Mouse (Mus musculus) testis, adult 2 months (tissue): ENCODE results near the gene Pex7. TPM values are rescaled to one million over a fixed set of nuclear protein-coding genes. Genes with fewer than 3 reads are reported as not detected.

Source experiments
- H3K27ac ChIP-seq: fragments of 200-500 bp; 2 replicates; pipeline ENCODE4 v1.5.1; 2012; ENCODE audit warnings: low read depth, low read length; ENCODE audit not compliant: control insufficient read depth, insufficient read depth
- H3K27me3 ChIP-seq: fragments of 200-500 bp; 2 replicates; pipeline ENCODE4 v1.6.1; 2012; ENCODE audit warnings: mild to moderate bottlenecking, low read length, moderate library complexity; ENCODE audit not compliant: control insufficient read depth, insufficient read depth
- H3K36me3 ChIP-seq: fragments of 200-500 bp; 2 replicates; pipeline ENCODE4 v1.6.1; 2012; ENCODE audit warnings: mild to moderate bottlenecking, low read length; ENCODE audit not compliant: control insufficient read depth, insufficient read depth
- H3K4me1 ChIP-seq: fragments of 200-500 bp; 2 replicates; pipeline ENCODE4 v1.6.1; 2012; ENCODE audit warnings: low read length; ENCODE audit not compliant: control insufficient read depth, insufficient read depth
- H3K4me3 ChIP-seq: fragments of 200-500 bp; 2 replicates; pipeline ENCODE4 v1.5.1; 2012; ENCODE audit warnings: low read depth, mild to moderate bottlenecking, low read length, moderate library complexity, mixed read lengths; ENCODE audit not compliant: control insufficient read depth
- CTCF ChIP-seq: fragments of 200-500 bp; IDR thresholded peaks from 2 replicates; pipeline ENCODE4 v1.5.1; 2012; ENCODE audit warnings: low read depth, mild to moderate bottlenecking, inconsistent platforms, low read length, moderate library complexity; ENCODE audit not compliant: control insufficient read depth, insufficient read depth, insufficient replicate concordance
- POLR2A ChIP-seq: fragments of 200-500 bp; IDR thresholded peaks from 2 replicates; pipeline ENCODE4 v1.6.1; 2012; ENCODE audit warnings: low read depth, mild to moderate bottlenecking, inconsistent platforms, low read length, moderate library complexity; ENCODE audit not compliant: control insufficient read depth
- polyA plus RNA-seq: library from polyadenylated mRNA; depleted of rRNA; stranded (reverse); fragments of >200 nt; gene quantifications from 2 replicates; pipeline ENCODE4 v1.2.3, GENCODE M21; 2012

The Pex7 gene
- polyA plus RNA-seq, 1 experiment = 19.8 TPM

DNA sequence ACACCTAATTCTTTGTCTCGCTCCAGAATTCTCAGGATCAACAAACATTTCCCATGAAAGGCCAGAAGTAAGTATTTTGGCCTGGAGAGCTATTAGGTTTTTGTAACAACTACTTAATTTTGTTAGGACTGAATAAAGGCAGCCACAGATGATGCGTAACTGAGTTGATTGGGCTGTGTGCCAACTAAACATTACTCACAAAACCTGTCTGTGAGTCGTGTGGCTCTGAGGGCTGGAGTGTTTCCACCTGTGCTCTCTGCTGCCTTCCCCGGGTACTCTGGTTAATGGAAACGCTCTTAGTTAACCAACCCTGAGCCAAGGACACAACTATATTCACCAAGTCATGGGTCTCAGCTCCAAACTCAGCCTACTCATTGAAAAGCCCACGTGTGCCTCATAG is 14.3 kb downstream of the Pex7 start:
- H3K27ac ChIP-seq = no peak overlapping the region
- H3K4me1 ChIP-seq = no peaks in the 10 kb centered on the region
- no peak for TF ChIP-seq POLR2A
- TF ChIP-seq CTCF = no peak
- H3K4me3 ChIP-seq = no peak overlapping the region
- H3K36me3 ChIP-seq = no peaks in the 10 kb centered on the region
- H3K27me3 ChIP-seq = no peaks in the 10 kb centered on the region

GRCm38 (mm10) chr10:19891686-19892085 is 15.8 kb downstream of the Pex7 start:
- TF ChIP-seq CTCF = no peak
- TF ChIP-seq POLR2A = no peak
- no peaks in the 10 kb centered on the region for H3K4me1 ChIP-seq
- no peak overlapping the region for H3K27ac ChIP-seq
- H3K4me3 ChIP-seq = no peak overlapping the region
- no peaks in the 10 kb centered on the region for H3K36me3 ChIP-seq
- no peaks in the 10 kb centered on the region for H3K27me3 ChIP-seq

DNA sequence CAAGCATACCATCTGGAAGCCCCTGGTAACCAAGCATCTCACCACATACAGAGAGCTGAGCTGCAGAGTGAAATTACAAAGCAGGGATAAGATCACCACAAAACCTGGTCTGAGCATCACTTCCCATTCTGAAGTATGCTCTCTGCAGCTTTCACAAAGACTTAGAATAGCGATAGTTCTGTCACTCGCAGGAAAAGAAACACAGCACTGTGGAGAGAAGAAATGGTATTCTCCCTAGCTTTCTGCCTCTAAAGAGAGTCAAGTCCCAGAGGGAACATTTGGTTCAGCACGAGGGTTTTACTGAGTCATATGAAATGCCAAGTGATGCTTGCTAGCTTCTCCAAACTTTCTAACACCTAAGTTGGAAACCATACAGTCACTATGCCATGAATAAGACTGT is 17.6 kb downstream of the Pex7 start:
- Histone ChIP-seq H3K27me3 (no peaks in the 10 kb centered on the region), H3K4me3 (no peak overlapping the region), H3K4me1 (no peaks in the 10 kb centered on the region), H3K27ac (no peak overlapping the region), H3K36me3 (no peaks in the 10 kb centered on the region)
- TF ChIP-seq CTCF (no peak), POLR2A (no peak)

DNA sequence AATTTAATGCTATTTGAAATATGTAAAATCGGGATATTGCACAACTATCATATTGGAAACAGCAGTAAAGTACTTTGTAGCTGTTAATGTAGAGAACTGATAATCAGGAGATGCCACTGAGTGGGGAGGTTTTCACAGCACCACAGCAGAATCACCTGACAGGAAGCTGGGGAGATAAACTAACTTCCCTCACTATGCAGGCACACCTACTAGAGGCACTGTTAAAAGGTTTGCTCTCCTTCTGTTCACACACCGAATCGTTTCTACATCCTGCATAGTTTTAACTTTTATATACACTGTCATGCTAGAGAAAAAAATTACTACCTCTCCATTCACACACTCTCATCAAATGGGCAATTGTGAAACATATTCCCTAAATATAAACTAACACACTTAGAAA is 21.2 kb downstream of the Pex7 start:
- no peak overlapping the region for H3K27ac ChIP-seq
- peaks cover 1% of the 10 kb centered on the region; the same call in 1 of the 2 replicates for H3K36me3 ChIP-seq
- H3K4me3 ChIP-seq = no peak overlapping the region
- TF ChIP-seq POLR2A (no peak), CTCF (no peak)
- H3K27me3 ChIP-seq = no peaks in the 10 kb centered on the region
- no peaks in the 10 kb centered on the region for H3K4me1 ChIP-seq

DNA sequence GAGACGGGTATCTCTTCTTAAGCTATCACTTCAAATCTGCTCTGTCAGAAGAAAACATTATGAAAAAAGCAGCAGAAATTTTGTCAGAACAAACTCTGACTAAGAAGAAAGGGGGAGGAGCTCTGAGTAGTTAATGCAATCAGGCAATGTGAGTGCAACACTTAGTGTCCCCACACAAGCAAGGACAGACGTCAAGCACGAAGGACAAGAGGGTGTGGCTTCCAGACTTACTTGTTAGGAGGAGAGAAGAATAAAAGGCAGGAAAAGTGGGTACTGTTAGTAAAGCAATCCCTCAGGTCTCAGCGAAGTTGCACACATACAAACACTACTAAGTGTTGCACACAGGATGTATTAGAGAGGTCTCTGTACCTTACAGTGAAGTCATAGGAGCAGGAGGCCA is 23.1 kb downstream of the Pex7 start:
- H3K27me3 ChIP-seq = no peaks in the 10 kb centered on the region
- no peaks in the 10 kb centered on the region for H3K4me1 ChIP-seq
- TF ChIP-seq CTCF (no peak), POLR2A (no peak)
- H3K27ac ChIP-seq = no peak overlapping the region
- no peak overlapping the region for H3K4me3 ChIP-seq
- H3K36me3 ChIP-seq = peaks cover 1% of the 10 kb centered on the region; the same call in 1 of the 2 replicates

- TF ChIP-seq CTCF = no peak
- no peak for TF ChIP-seq POLR2A
- Histone ChIP-seq H3K27ac (no peak overlapping the region), H3K27me3 (no peaks in the 10 kb centered on the region), H3K4me1 (no peaks in the 10 kb centered on the region), H3K4me3 (no peak overlapping the region), H3K36me3 (peaks cover 1% of the 10 kb centered on the region; the same call in 1 of the 2 replicates)
Measured at GRCm38 (mm10) chr10:19880437-19880836, 27.1 kb downstream of the Pex7 start.

- no peak overlapping the region for H3K4me3 ChIP-seq
- TF ChIP-seq CTCF = no peak
- TF ChIP-seq POLR2A = no peak
- no peaks in the 10 kb centered on the region for H3K4me1 ChIP-seq
- H3K27ac ChIP-seq = no peak overlapping the region
- peaks cover 1% of the 10 kb centered on the region; the same call in 1 of the 2 replicates for H3K36me3 ChIP-seq
- no peaks in the 10 kb centered on the region for H3K27me3 ChIP-seq
Measured at GRCm38 (mm10) chr10:19879161-19879560, 28.3 kb downstream of the Pex7 start.

DNA sequence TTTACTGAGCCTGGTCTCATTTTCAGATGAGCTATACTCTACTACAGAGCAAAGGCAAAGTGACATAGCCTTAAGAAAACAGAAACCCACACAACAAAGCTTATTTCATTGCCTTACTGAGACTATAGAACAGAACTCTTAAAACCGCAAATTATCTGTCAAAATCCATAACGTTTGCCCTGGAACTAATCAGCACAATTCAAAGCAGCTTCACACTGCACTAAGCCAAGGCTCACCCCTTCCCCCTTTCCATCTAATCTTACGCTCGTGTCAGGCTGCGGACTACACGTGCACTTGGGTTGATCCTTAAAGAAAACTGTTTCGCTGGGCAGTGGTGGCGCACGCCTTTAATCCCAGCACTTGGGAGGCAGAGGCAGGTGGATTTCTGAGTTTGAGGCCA is 29.8 kb downstream of the Pex7 start:
- Histone ChIP-seq H3K36me3 (no peaks in the 10 kb centered on the region), H3K27ac (no peak overlapping the region), H3K27me3 (no peaks in the 10 kb centered on the region), H3K4me3 (no peak overlapping the region), H3K4me1 (no peaks in the 10 kb centered on the region)
- TF ChIP-seq POLR2A = no peak
- TF ChIP-seq CTCF = no peak
